ENCODE assay signal across 8 mouse cellular contexts in genomic region chr2:177839901-177840663, GRCm38 (mm10). TPM values are rescaled to one million over a fixed set of nuclear protein-coding genes. Genes with fewer than 3 reads are reported as not detected.
DNase-seq lines count a peak whose midpoint lies in the region; ATAC-seq and TF ChIP-seq lines count a peak whose summit lies in the region.
"Not testable (repeated sequence)": the region's sequence is repeated elsewhere in the genome, so short reads cannot be mapped to it uniquely, and the experiment has no call there.

Gm14325 (minus strand) TSS chr2:177840336.

- peak within 1 kb of the TSS; percentile 40; the same call in 1 of the 2 replicates for H3K4me2 ChIP-seq in hindbrain, postnatal 0 days (ENCODE audit: low read depth, low read length)

- not testable (repeated sequence) for H3K27ac ChIP-seq in cortical plate, adult 2 months (ENCODE audit: insufficient read depth, low read length); hindbrain, postnatal 0 days

- H3K4me1 ChIP-seq in cortical plate, adult 2 months (ENCODE audit: control insufficient read depth, insufficient read depth, low read length); hindbrain, postnatal 0 days (ENCODE audit: insufficient read depth, low read length): not testable (repeated sequence)

- H3K9me3 ChIP-seq in hindbrain, postnatal 0 days (ENCODE audit: low read length), result not testable (repeated sequence)

- H3K4me3 ChIP-seq in cortical plate, adult 2 months (ENCODE audit: insufficient read depth, low read length), result peak within 1 kb of the TSS; percentile 50
- H3K4me3 ChIP-seq in hindbrain, postnatal 0 days (ENCODE audit: low read length), result peak within 1 kb of the TSS; percentile 31

- not testable (repeated sequence) for H3K27me3 ChIP-seq in hindbrain, postnatal 0 days (ENCODE audit: insufficient read depth, low read length)

- H3K9ac ChIP-seq in hindbrain, postnatal 0 days (replicated peaks; ENCODE audit: low read length), result not testable (repeated sequence)

- peak; percentile 88 for DNase-seq in ZHBTc4 (ENCODE audit: low read depth, low spot score)
- DNase-seq in gastrocnemius, postnatal 10 days, result peak; percentile 57
- peak; percentile 79 for DNase-seq in hindbrain, postnatal 0 days (ENCODE audit: low spot score)
- peak; percentile 83 for DNase-seq in left cerebral cortex, adult 11 months (ENCODE audit: low spot score)
- DNase-seq in lung, postnatal 25 days (ENCODE audit: low spot score), result peak; percentile 87
- peak; percentile 73 for DNase-seq in retina, embryonic 14.5 days (ENCODE audit: low spot score)
- DNase-seq in urinary bladder, adult 18-20 months (ENCODE audit: low spot score in 2 of 2), result peak; percentile 55 to 72

- ATAC-seq in hindbrain, postnatal 0 days, result not testable (repeated sequence)

- not testable (repeated sequence) for TF ChIP-seq CTCF in cortical plate, adult 2 months (IDR thresholded peaks at IDR 0.05; ENCODE audit: extremely low read depth, insufficient read depth, low read length)
- 0 out of 2 replicates have a peak, but pooled peaks have one; percentile 11 for TF ChIP-seq CTCF in hindbrain, postnatal 0 days (IDR thresholded peaks at IDR 0.05; ENCODE audit: low read depth)

- not testable (repeated sequence) for TF ChIP-seq POLR2A in cortical plate, adult 2 months (IDR thresholded peaks at IDR 0.05; ENCODE audit: extremely low read depth, insufficient read depth, low read length)

- not testable (repeated sequence) for H3K36me3 ChIP-seq in hindbrain, postnatal 0 days (ENCODE audit: insufficient read depth, low read length)

- WGBS in hindbrain, postnatal 0 days, result 1% methylated on average over 16 of the region's 21 CpGs

RNA-seq across cellular contexts. Expression of gene Gm14325, which starts in this region (rescaled TPM):
- 48.2 and 51.0 TPM in 2 replicates for polyA plus RNA-seq in cortical plate, adult 2 months (2012; rRNA removed)
- 10 to 100 TPM; 66.5 to 70.7 TPM for total RNA-seq in gastrocnemius, postnatal 10 days (2021)
- 82.0 and 120 TPM in 2 replicates for total RNA-seq in hindbrain, postnatal 0 days (2014; rRNA removed)
- 48.3 and 49.8 TPM in 2 replicates for polyA plus RNA-seq in hindbrain, postnatal 0 days (2015; fragmentation: Nextera tagmentation; extraction: Ambion mirVana)
